Mouse (Mus musculus) layer of hippocampus, postnatal 36 days (tissue): Measurements from ENCODE around the gene Mib2. TPM values are rescaled to one million over a fixed set of nuclear protein-coding genes. Genes with fewer than 3 reads are reported as not detected.
"Not testable (repeated sequence)": the region's sequence is repeated elsewhere in the genome, so short reads cannot be mapped to it uniquely, and the experiment has no call there.

Experiments used
- DNase-seq, 2 experiments: peaks; one replicate each; pipeline ENCODE4 v3.0.0; 2022
- total RNA-seq, 2 experiments: library from RNA; stranded (reverse); gene quantifications; 2 replicates each; pipeline ENCODE4 v1.2.3; 2021

The Mib2 gene
- total RNA-seq, 2 experiments from 2014 or later: 96.8 to 109 TPM

DNA sequence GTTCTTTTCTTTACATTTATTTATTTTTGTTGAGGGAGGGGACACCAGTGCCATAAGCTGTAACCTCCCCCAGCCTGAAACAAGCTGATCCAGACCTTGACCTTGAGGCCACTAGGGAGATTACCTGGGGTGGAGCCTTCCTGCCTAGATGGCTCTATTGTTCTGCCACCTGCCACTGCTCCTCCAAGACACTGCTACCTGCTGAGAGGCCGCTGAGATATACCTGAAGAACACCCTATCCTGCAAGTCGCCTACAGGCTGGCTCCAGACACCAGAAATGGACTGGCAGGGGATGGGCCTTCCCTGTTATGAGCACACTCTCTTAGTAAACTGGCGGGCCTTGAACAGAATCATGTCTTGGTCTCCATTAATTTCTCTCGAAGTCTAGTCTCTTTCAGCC, 1.2 kb upstream of the Mib2 start:
- not testable (repeated sequence) for DNase-seq

DNA sequence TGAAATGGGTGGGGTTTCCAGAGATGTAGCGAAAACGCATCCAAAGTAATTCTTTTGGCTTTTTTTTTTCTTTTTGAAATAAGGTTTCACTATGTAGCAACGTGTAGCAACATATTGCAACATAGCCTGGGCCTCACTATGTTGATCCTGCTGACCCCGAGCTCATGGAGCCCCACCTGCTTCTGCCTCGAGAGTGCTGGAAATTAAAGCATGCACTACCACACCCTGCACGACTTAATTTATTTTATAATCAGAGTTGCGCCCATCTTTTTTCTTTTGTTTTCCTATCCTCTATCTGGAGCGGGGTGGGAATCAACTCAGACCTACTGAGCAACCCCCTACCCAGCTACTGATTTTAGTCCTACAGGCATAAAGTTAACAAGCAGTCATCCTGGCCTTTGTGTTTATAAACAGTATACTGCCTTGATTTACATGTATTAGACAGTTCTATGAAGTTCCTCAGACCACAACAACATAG, 639 bp upstream of the Mib2 start:
- DNase-seq: no peak

DNA sequence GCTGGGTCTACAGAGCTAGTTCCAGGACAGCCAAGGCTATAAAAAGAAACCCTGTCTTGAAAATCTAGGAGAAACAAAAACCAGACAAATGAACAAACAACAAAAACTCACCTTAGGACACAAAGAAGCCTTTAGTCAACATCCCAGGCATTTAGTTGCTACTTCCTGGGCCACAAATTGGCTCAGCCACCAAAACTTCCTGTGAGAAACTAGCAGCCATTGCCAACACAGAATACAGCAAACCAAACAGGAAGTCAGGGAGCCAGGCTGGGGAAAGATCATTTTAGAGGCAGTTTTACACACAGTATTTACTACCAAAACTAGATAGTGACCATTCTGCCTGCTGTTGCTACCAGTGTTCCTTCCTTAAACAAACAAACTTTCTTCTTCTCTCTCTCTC, 2.1 kb downstream of the Mib2 start:
- no peak for DNase-seq

GRCm38 (mm10) chr4:155660641-155661040, 8.4 kb downstream of the Mib2 start:
- DNase-seq: no peak

DNA sequence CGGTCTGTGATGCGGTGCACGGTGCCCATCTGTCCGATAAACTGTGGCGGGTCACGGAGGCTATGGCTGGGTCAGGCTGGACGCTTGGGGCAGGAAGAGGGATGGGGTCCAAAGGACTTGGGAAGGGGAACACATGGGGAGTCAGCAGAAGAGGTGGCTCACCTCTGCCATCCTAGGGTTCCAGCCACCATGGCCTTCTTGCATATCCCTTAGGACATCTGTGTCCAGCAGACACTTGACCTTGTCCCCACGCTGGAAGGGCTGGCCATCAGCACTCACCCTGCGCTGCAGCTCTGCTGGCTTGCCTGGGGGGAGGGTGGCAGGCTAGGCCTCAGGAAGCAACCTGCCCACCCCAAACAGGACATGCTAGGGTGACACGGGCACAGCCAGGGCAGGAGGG, 10.0 kb downstream of the Mib2 start:
- DNase-seq: no peak

GRCm38 (mm10) chr4:155656214-155656751, 12.7 kb downstream of the Mib2 start:
- no peak for DNase-seq

GRCm38 (mm10) chr4:155654456-155655298, 14.3 kb downstream of the Mib2 start:
- peak in 1 of 2 experiments; percentile 12 for DNase-seq

- peak in 1 of 2 experiments; percentile 11 for DNase-seq
Measured at GRCm38 (mm10) chr4:155654183-155654455, 14.9 kb downstream of the Mib2 start.

- peak; percentile 29 to 37 for DNase-seq
Measured at GRCm38 (mm10) chr4:155653451-155654182, 15.4 kb downstream of the Mib2 start.

DNA sequence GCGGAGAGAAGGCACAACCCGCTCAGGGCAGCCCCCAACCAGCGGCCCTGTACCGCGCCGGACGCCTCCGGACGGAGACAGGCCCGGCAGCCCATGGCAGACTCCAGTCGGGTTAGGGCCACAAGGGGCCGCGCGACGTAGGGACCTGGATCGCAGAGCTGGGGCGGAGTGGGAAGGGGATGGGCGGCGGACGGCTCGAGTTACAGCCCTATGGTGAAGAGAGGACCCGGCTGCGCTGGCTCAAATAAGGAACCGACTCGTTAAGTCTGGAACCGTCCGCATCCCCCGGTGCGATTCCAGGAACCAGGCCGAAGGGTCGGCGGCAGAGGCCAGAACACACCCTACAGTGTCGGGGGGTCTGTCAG, 15.9 kb downstream of the Mib2 start, which contains the start of gene Mmp23:
Gene Mmp23, minus strand, starts transcription at position 299 of the 365 bp plus-strand sequence.
- peak in 1 of 2 experiments; percentile 16 for DNase-seq

DNA sequence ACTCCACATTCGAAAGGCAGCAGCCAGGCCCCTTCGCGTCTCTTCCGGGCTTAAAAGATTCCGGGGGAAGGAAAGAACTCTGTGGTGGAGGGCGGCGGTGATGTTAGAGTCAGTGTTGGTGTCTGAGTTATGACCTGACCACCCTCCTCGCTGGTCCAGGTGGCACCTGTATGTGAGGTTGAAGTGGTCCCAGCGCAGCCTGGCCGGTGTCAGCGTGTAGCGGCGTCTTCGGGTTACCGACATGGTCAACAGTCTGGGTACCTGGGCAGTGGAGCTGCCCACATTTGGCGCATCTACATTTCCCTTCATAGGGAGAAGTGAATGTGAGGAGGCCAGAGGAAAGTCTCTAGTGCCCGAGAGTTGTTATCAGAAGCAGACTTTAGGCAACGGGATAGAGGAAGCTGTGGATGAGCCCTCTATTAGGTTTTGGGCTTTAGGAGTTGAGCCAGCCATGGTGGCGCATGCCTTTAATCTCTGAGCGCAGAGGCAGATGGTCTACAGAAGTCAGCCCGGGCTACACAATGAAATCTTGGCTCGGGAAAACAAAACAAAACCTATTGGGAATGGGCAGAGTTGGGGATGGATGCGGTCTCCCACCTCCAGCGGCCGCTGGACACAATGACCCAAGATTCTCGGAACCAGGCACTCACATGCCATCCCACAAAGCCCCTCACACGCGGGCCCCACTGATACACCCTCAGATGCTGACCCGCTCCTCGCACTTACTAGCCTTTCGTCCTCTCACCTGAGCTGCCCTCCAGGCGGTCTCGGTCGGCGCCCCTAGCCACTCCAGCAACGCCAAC, 16.5 kb downstream of the Mib2 start:
- DNase-seq: no peak

- DNase-seq: no peak
Measured at GRCm38 (mm10) chr4:155651553-155652269, 17.3 kb downstream of the Mib2 start.

- no peak for DNase-seq
Measured at GRCm38 (mm10) chr4:155649355-155649754, 19.6 kb downstream of the Mib2 start.

- no peak for DNase-seq
Measured at GRCm38 (mm10) chr4:155645721-155646120, 23.3 kb downstream of the Mib2 start.

DNA sequence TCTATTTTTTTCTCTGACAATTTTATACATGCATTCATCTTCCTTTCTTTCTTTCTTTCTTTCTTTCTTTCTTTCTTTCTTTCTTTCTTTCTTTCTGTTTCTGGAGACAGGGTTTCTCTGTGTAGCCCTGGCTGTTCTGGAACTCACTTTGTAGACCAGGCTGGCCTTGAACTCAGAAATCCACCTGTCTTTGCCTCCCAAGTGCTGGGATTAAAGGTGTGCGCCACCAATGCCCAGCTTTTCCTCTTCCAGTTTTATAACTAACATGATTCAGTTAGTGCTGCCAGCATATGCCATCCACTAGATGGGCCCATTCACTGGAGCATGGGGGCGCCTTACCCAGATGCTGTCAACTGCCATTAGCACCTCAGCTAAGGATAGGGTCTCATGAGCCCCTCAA, 23.7 kb downstream of the Mib2 start, which contains the start of gene Gm10563:
Gene Gm10563, minus strand, starts transcription at position 101 of the 400 bp plus-strand sequence.
- DNase-seq: not testable (repeated sequence)

GRCm38 (mm10) chr4:155643531-155643930, 25.5 kb downstream of the Mib2 start:
- DNase-seq: no peak

DNA sequence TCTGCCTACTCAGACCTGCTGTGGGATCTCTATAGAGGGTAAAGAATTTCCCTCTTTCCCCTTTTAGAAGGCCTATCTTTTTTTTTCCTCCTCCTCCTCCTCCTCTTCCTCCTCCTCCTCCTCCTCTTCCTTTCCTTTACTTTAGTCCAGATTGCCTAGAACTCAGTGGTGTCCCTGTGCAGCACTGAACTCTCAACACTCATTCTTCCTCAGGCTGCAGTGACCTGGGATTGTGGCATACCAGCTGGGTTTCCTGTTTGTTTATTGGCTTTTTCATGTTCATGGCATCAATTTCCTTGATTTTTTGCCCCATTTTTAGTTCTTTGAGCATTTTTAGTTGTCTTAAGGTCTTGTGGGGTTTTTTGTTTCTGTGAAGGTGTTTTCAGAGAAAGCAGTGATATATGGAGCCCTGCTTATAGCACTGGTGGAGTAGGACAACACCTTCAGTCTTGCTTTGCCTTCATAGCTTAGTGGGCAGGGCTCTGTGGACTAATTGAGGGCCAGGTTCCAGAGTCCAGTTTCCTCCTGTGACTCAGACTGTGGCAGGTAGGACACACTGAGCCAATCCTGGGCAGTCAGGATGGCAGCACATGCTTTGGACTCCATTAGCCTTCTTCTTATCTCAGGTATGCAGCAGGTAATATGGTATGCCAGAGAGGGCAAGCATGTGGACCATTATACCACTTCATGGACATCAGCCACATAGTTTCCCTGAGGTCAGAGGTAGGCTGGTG, 33.1 kb downstream of the Mib2 start:
- DNase-seq: no peak

DNA sequence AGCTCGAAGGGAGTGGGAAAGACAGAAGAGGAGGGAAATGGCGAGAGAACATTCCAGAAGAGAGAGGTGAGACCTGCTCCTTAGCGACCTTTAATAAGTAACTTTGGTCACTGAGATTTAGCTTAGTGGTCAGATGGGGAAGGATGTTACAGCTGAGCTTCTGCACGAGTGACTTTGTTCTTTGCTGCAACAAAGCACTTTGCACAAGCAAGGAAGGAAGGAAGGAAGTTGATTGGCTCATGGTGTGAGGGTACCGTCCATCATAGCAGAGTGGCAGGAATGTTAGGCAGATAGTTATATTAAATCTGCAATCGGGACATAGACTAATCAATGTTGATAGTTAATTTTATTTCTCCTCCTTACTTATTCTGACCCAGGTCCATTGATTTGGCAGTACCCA, 38.7 kb downstream of the Mib2 start:
- DNase-seq: no peak

DNA sequence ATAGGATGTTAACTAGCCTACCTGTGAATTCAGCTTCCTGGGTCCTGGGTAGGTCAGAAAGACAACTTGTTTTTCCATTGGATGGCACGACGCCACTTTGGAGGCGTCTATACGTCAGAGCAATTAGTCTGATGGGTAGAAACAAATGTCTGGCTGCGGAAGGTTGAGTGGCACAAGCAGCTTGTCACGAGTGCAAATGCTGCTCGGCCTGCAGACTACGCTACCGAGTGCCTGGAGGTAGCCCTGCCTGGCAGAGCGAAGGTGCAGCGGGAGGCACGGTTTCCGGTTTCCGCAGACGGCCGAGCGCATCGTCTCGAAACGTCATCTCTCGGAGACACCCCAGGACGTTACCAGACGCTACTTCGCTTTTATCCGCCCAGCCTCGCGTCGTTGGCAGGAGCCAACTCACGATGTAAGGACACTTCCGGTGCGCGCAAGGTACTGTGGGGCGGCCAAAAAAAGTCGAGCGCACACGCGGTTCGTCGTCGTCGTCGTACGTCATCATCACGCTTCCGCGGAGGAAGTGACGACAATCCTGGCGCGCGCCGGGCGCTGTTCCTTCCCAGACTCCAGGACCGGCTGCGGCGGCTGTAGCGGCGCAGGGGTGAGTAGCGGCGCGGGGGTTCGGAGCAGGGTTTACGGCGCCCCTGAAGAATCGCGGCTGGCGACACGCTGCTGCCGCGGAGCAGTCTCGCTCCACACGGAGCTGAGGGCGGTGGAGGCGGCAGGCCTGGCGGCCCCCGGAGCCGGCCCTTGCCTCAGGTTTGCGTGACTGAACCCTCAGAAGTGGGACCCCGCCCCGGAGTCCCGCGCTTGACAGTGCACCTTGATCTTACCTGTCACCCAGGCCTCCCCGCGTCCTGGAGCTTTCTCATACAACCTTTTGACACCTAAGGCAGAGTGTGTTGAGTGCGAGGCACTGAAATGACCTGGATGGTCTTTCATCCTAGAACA, 44.4 kb downstream of the Mib2 start, which contains the start of gene Cdk11b:
Gene Cdk11b, plus strand, starts transcription at position 517 of the 954 bp plus-strand sequence.
- peak; percentile 96 for DNase-seq

- peak; percentile 14 to 19 for DNase-seq
Measured at GRCm38 (mm10) chr4:155618321-155618720, 50.7 kb downstream of the Mib2 start.
